Mouse (Mus musculus): ENCODE results near the gene Armc7.

DNA sequence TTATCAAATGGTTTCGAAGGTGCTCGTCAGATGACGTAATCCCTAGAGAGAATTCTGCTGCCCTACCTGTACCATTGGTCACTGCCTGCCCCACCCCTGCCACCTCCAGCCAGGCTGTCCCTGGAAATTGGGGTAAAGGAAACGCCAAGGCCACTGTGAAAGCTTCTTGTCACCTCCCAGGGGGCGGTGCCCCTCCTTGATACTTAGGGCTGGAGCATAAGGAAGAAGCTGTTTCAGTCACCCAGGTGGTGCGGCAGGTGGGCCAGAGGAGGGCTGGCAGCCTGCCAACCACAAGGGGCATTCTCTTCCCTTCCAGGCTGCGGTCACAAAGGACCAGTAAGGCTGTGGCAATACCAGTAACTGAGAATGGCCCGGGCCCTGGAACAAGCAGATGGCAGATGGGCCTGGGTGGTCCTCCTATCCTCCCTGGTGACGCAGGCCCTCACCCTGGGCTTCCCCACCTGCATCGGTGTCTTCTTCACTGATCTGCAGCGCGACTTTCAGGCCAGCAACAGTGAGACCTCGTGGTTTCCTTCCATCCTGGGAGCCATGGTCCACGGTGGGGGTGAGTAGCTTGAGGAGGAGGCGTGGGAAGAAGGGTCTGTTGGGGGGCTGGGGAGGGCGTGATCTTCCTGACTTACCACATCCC lies 13.1 kb upstream of the Armc7 start, which contains the start of gene Slc16a5:
- TF ChIP-seq GATA1 (IDR thresholded peaks at IDR 0.05; ENCODE audit: borderline replicate concordance, low read length) = no peak
- no peak for TF ChIP-seq FLI1 (IDR thresholded peaks at IDR 0.05; ENCODE audit: low read length)

Data from megakaryocyte, embryonic 14.5 days (primary cell).